Mouse (Mus musculus): ENCODE data around the gene Gnpnat1. TPM values are rescaled to one million over a fixed set of nuclear protein-coding genes. Genes with fewer than 3 reads are reported as not detected.
"Not testable (repeated sequence)": the region's sequence is repeated elsewhere in the genome, so short reads cannot be mapped to it uniquely, and the experiment has no call there.

Gnpnat1 gene
- polyA plus RNA-seq (2012; rRNA removed) = 1.9 TPM in 2 replicates

DNA sequence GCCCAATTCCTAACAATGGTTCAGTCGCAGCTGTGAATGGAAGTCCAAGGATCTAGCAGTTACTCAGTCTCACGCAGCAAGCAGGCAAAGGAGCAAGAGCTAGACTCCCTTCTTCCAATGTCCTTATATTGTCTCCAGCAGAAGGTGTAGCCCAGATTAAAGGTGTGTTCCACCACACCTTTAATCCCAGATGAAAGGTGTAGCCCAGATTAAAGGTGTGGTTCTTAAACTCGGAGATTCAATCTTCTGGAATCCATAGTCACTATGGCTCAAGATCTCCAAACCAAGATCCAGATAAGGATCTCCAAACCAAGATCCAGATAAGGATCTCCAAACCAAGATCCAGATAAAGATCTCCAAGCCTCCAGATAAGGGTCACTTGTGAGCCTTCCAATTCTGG lies at the start of gene Gnpnat1:
Gene Gnpnat1 (minus strand): TSS at position 101 of the 400 bp plus-strand sequence.
- not testable (repeated sequence) for H3K4me3 ChIP-seq (ENCODE audit: extremely low read depth, insufficient read depth, insufficient read length); H3K4me1 ChIP-seq (ENCODE audit: control insufficient read depth, insufficient read depth, insufficient read length); H3K36me3 ChIP-seq (ENCODE audit: control insufficient read depth, insufficient read depth, low read length); H3K27ac ChIP-seq (ENCODE audit: insufficient read depth, low read length); DNase-seq (ENCODE audit: low read depth in 1 of 2, low spot score in 2 of 2); H3K27me3 ChIP-seq (ENCODE audit: control insufficient read depth, insufficient read depth, low read length)
- 82% methylated on average over 2 of the region's 3 CpGs for WGBS

DNA sequence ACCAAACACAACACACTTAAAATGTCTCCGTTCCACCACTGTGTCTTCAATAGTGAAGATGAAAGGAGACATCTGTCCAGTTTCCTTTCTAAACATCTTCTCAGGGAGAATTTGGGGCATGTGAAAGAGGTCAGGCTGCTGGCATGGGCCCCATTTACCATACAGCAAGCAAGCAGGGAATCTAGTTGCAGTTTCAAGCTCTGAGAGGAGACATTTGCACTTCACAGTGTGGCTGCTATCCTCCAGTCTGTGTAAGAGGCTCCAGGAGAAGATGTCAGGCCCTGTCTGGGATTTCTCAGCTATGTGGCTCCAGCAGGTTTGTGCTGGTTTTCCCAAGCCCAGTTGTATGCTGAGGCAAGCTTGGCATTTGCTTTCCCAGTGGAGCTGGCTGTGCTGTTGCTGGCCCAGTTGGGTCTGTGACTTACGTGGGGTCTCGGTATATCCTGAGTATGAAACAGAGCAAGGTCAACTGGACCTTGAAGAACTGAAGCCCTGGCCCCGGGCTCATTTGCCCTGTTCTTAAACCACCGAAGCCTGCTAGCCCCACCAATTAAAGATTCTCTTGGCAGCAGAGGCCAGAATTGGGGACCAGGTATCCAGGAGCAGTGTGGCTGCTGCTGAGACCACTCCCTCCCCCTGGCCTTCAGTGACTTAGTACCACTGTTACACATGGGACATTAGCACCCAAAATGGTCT lies 49.0 kb upstream of the Gnpnat1 start:
- TF ChIP-seq POLR2A (IDR thresholded peaks at IDR 0.05; ENCODE audit: low read depth, low read length) = no peak
- TF ChIP-seq CTCF (IDR thresholded peaks at IDR 0.05; ENCODE audit: extremely low read depth, insufficient read depth, insufficient read length, insufficient replicate concordance) = no peak
- DNase-seq (ENCODE audit: low read depth in 1 of 2, low spot score in 2 of 2) = no peak
- 82% methylated on average over 5 of the region's 5 CpGs for WGBS
- no peak overlapping the region for H3K27ac ChIP-seq (ENCODE audit: insufficient read depth, low read length)
- H3K27me3 ChIP-seq (ENCODE audit: control insufficient read depth, insufficient read depth, low read length) = no peaks in the 10 kb centered on the region
- H3K36me3 ChIP-seq (ENCODE audit: control insufficient read depth, insufficient read depth, low read length) = no peaks in the 10 kb centered on the region
- no peaks in the 10 kb centered on the region for H3K4me1 ChIP-seq (ENCODE audit: control insufficient read depth, insufficient read depth, insufficient read length)
- no peak overlapping the region for H3K4me3 ChIP-seq (ENCODE audit: extremely low read depth, insufficient read depth, insufficient read length)

DNA sequence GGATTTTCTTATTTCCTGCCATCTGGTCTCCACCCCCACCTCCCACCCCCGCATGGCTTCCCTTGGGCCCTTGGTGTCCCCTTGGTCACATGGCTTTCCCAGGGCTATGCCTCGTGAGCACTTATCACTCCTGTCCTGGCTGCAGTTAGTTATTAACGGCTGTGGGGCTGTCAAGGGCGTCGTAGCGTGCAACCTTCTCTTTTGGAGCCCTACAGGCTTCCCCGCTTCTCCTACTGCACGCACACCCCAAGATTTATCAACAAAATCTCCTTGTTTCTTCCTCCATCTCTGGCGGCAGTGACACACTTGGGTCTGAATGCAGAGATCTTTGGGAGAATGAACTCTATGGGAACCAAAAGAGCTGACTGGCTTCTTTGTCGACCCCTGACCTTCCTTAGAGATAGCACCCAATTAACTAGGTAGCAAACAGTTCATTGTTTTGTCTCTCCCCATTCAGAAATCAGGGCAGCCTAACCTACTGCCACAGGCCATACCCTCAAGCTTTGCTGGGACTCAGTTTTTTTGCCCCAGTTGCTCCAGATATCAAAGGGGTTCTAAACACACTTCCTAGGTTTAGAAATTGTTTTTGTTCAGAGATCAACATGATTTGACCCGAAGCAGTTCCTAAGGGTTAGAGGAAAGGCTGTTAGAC lies 48.3 kb upstream of the Gnpnat1 start:
- no peaks in the 10 kb centered on the region for H3K36me3 ChIP-seq (ENCODE audit: control insufficient read depth, insufficient read depth, low read length)
- H3K27me3 ChIP-seq (ENCODE audit: control insufficient read depth, insufficient read depth, low read length) = no peaks in the 10 kb centered on the region
- H3K4me1 ChIP-seq (ENCODE audit: control insufficient read depth, insufficient read depth, insufficient read length) = no peaks in the 10 kb centered on the region
- TF ChIP-seq POLR2A (IDR thresholded peaks at IDR 0.05; ENCODE audit: low read depth, low read length) = no peak
- no peak for TF ChIP-seq CTCF (IDR thresholded peaks at IDR 0.05; ENCODE audit: extremely low read depth, insufficient read depth, insufficient read length, insufficient replicate concordance)
- H3K4me3 ChIP-seq (ENCODE audit: extremely low read depth, insufficient read depth, insufficient read length) = no peak overlapping the region
- no peak for DNase-seq (ENCODE audit: low read depth in 1 of 2, low spot score in 2 of 2)
- WGBS = 35% methylated on average over 11 of the region's 11 CpGs
- H3K27ac ChIP-seq (ENCODE audit: insufficient read depth, low read length) = no peak overlapping the region

GRCm38 (mm10) chr14:45452148-45452547 lies 47.4 kb upstream of the Gnpnat1 start:
- 67% methylated on average over 4 of the region's 4 CpGs for WGBS
- H3K36me3 ChIP-seq (ENCODE audit: control insufficient read depth, insufficient read depth, low read length) = no peaks in the 10 kb centered on the region
- H3K4me1 ChIP-seq (ENCODE audit: control insufficient read depth, insufficient read depth, insufficient read length) = no peaks in the 10 kb centered on the region
- no peak overlapping the region for H3K4me3 ChIP-seq (ENCODE audit: extremely low read depth, insufficient read depth, insufficient read length)
- no peak for TF ChIP-seq POLR2A (IDR thresholded peaks at IDR 0.05; ENCODE audit: low read depth, low read length)
- TF ChIP-seq CTCF (IDR thresholded peaks at IDR 0.05; ENCODE audit: extremely low read depth, insufficient read depth, insufficient read length, insufficient replicate concordance) = no peak
- H3K27ac ChIP-seq (ENCODE audit: insufficient read depth, low read length) = 0 out of 2 replicates have a peak overlapping the region, but pooled peaks have one; percentile 9
- DNase-seq (ENCODE audit: low read depth in 1 of 2, low spot score in 2 of 2) = no peak
- H3K27me3 ChIP-seq (ENCODE audit: control insufficient read depth, insufficient read depth, low read length) = no peaks in the 10 kb centered on the region

GRCm38 (mm10) chr14:45451090-45451489 lies 46.4 kb upstream of the Gnpnat1 start:
- WGBS = 32% methylated on average over 2 of the region's 2 CpGs
- Histone ChIP-seq H3K4me3 (ENCODE audit: extremely low read depth, insufficient read depth, insufficient read length) (no peak overlapping the region), H3K27me3 (ENCODE audit: control insufficient read depth, insufficient read depth, low read length) (no peaks in the 10 kb centered on the region), H3K27ac (ENCODE audit: insufficient read depth, low read length) (no peak overlapping the region), H3K36me3 (ENCODE audit: control insufficient read depth, insufficient read depth, low read length) (no peaks in the 10 kb centered on the region), H3K4me1 (ENCODE audit: control insufficient read depth, insufficient read depth, insufficient read length) (no peaks in the 10 kb centered on the region)
- no peak for DNase-seq (ENCODE audit: low read depth in 1 of 2, low spot score in 2 of 2)
- no peak for TF ChIP-seq POLR2A (IDR thresholded peaks at IDR 0.05; ENCODE audit: low read depth, low read length)

DNA sequence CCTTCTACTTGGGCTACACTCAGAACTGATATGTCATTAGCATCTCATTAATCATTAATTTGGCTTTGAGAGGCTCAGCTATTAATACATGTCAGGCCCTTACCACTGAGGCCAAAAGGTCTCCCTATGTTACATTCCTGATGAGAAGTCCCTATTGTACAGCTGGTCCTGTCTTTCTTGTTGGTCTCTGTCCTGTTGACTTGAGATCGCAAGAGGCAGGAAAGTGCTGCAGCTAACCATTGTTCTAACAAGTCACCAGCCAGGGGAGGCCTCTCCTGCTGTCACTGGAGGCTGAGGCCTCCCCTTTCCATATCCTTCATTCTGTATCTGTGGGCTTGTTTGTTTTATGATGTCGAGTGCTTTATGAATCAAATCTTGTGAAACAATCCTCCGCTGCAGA lies 42.1 kb upstream of the Gnpnat1 start:
- H3K4me1 ChIP-seq (ENCODE audit: control insufficient read depth, insufficient read depth, insufficient read length) = no peaks in the 10 kb centered on the region
- no peak overlapping the region for H3K27ac ChIP-seq (ENCODE audit: insufficient read depth, low read length)
- DNase-seq (ENCODE audit: low read depth in 1 of 2, low spot score in 2 of 2) = no peak
- no peak overlapping the region for H3K4me3 ChIP-seq (ENCODE audit: extremely low read depth, insufficient read depth, insufficient read length)
- no peak for TF ChIP-seq POLR2A (IDR thresholded peaks at IDR 0.05; ENCODE audit: low read depth, low read length)
- no peak for TF ChIP-seq CTCF (IDR thresholded peaks at IDR 0.05; ENCODE audit: extremely low read depth, insufficient read depth, insufficient read length, insufficient replicate concordance)
- WGBS = 86% methylated on average over 3 of the region's 3 CpGs
- no peaks in the 10 kb centered on the region for H3K36me3 ChIP-seq (ENCODE audit: control insufficient read depth, insufficient read depth, low read length)
- H3K27me3 ChIP-seq (ENCODE audit: control insufficient read depth, insufficient read depth, low read length) = no peaks in the 10 kb centered on the region

- no peak for TF ChIP-seq POLR2A (IDR thresholded peaks at IDR 0.05; ENCODE audit: low read depth, low read length)
- no peak for TF ChIP-seq CTCF (IDR thresholded peaks at IDR 0.05; ENCODE audit: extremely low read depth, insufficient read depth, insufficient read length, insufficient replicate concordance)
- Histone ChIP-seq H3K27me3 (ENCODE audit: control insufficient read depth, insufficient read depth, low read length) (no peaks in the 10 kb centered on the region), H3K4me3 (ENCODE audit: extremely low read depth, insufficient read depth, insufficient read length) (no peak overlapping the region), H3K27ac (ENCODE audit: insufficient read depth, low read length) (no peak overlapping the region), H3K4me1 (ENCODE audit: control insufficient read depth, insufficient read depth, insufficient read length) (no peaks in the 10 kb centered on the region), H3K36me3 (ENCODE audit: control insufficient read depth, insufficient read depth, low read length) (no peaks in the 10 kb centered on the region)
- DNase-seq (ENCODE audit: low read depth in 1 of 2, low spot score in 2 of 2) = no peak
- WGBS = 76% methylated on average over 12 of the region's 12 CpGs
These were observed 40.7 kb upstream of the Gnpnat1 start for GRCm38 (mm10) chr14:45445445-45445844.
